Comparison of ENCODE assay signal across 14 mouse cellular contexts in genomic region chr19:36535878-36536277, GRCm38 (mm10). TPM values are rescaled to one million over a fixed set of nuclear protein-coding genes. Genes with fewer than 3 reads are reported as not detected.
DNase-seq lines count a peak whose midpoint lies in the region; ATAC-seq lines count a peak whose summit lies in the region.
"Had no signal": no experiment of that assay in that cellular context is flagged by ENCODE, and none has a peak within 500 bp of the region (broad histone marks: within the 10 kb centered on the region; RNA-seq: fewer than 3 reads in every experiment).

No protein-coding gene starts in this region.

- no peak overlapping the region for H3K9ac ChIP-seq in neural tube, embryonic 11.5 days (ENCODE audit: low read length)
- H3K9ac ChIP-seq in hindbrain, embryonic 14.5 days, result no peak overlapping the region
- no peak overlapping the region for H3K9ac ChIP-seq in midbrain, embryonic 15.5 days
- no peak overlapping the region for H3K9ac ChIP-seq in heart, embryonic 12.5 days
- H3K9ac ChIP-seq: kidney, embryonic 15.5 days; lung, embryonic 14.5 days had no signal

- H3K36me3 ChIP-seq in neural tube, embryonic 11.5 days (ENCODE audit: control insufficient read depth, insufficient read depth, low read length), result no peaks in the 10 kb centered on the region
- H3K36me3 ChIP-seq in hindbrain, embryonic 14.5 days (replicated peaks; ENCODE audit: control insufficient read depth, insufficient read depth), result no peaks in the 10 kb centered on the region
- no peaks in the 10 kb centered on the region for H3K36me3 ChIP-seq in midbrain, embryonic 15.5 days (replicated peaks)
- H3K36me3 ChIP-seq in heart, embryonic 12.5 days, result no peaks in the 10 kb centered on the region
- H3K36me3 ChIP-seq: kidney, embryonic 15.5 days had no signal

- H3K4me3 ChIP-seq in neural tube, embryonic 11.5 days (ENCODE audit: low read depth, low read length), result no peak overlapping the region
- H3K4me3 ChIP-seq in hindbrain, embryonic 14.5 days (replicated peaks; ENCODE audit: low read length), result no peak overlapping the region
- no peak overlapping the region for H3K4me3 ChIP-seq in midbrain, embryonic 15.5 days
- no peak overlapping the region for H3K4me3 ChIP-seq in heart, embryonic 12.5 days
- H3K4me3 ChIP-seq: kidney, embryonic 15.5 days; myocyte had no signal

- WGBS in neural tube, embryonic 11.5 days, result 20% methylated on average over 6 of the region's 6 CpGs
- WGBS in hindbrain, embryonic 14.5 days, result 10% methylated on average over 6 of the region's 6 CpGs
- 9% methylated on average over 6 of the region's 6 CpGs for WGBS in midbrain, embryonic 15.5 days
- WGBS in heart, embryonic 12.5 days, result 62% methylated on average over 6 of the region's 6 CpGs

- no peak overlapping the region for H3K4me2 ChIP-seq in neural tube, embryonic 11.5 days (ENCODE audit: low read depth)
- H3K4me2 ChIP-seq in hindbrain, embryonic 14.5 days (replicated peaks), result 0 out of 2 replicates have a peak overlapping the region, but pooled peaks have one; percentile 18
- no peak overlapping the region for H3K4me2 ChIP-seq in midbrain, embryonic 15.5 days
- no peak overlapping the region for H3K4me2 ChIP-seq in heart, embryonic 12.5 days
- H3K4me2 ChIP-seq: lung, embryonic 14.5 days had no signal

- H3K9me3 ChIP-seq in neural tube, embryonic 11.5 days (ENCODE audit: control insufficient read depth, low read length), result no peaks in the 10 kb centered on the region
- H3K9me3 ChIP-seq in hindbrain, embryonic 14.5 days (ENCODE audit: control insufficient read depth, low read length), result no peaks in the 10 kb centered on the region
- no peaks in the 10 kb centered on the region for H3K9me3 ChIP-seq in midbrain, embryonic 15.5 days
- no peaks in the 10 kb centered on the region for H3K9me3 ChIP-seq in heart, embryonic 12.5 days (replicated peaks)
- H3K9me3 ChIP-seq: kidney, embryonic 15.5 days had no signal

- no peak for ATAC-seq in neural tube, embryonic 11.5 days (ENCODE audit: insufficient read depth, low FRiP score, low TSS enrichment)
- no peak; the same call in 1 of the 2 replicates for ATAC-seq in hindbrain, embryonic 14.5 days (ENCODE audit: low FRiP score)
- 0 out of 2 replicates have a peak, but pooled peaks have one; percentile 4 for ATAC-seq in midbrain, embryonic 15.5 days (replicated peaks)
- no peak for ATAC-seq in heart, embryonic 12.5 days (ENCODE audit: insufficient number of reproducible peaks, low FRiP score)

- H3K4me1 ChIP-seq in neural tube, embryonic 11.5 days (ENCODE audit: control insufficient read depth, insufficient read depth, low read length), result peaks cover 12% of the 10 kb centered on the region
- peaks cover 16% of the 10 kb centered on the region for H3K4me1 ChIP-seq in hindbrain, embryonic 14.5 days (replicated peaks; ENCODE audit: control insufficient read depth, insufficient read depth, low read length)
- H3K4me1 ChIP-seq in midbrain, embryonic 15.5 days, result peaks cover 18% of the 10 kb centered on the region
- H3K4me1 ChIP-seq in heart, embryonic 12.5 days (replicated peaks), result peaks cover 10% of the 10 kb centered on the region

- H3K27ac ChIP-seq in neural tube, embryonic 11.5 days (ENCODE audit: low read depth, low read length), result no peak overlapping the region
- H3K27ac ChIP-seq in hindbrain, embryonic 14.5 days, result peak overlapping the region; percentile 80
- peak overlapping the region; percentile 35; the same call in 1 of the 2 replicates for H3K27ac ChIP-seq in midbrain, embryonic 15.5 days
- H3K27ac ChIP-seq in heart, embryonic 12.5 days (ENCODE audit: poor library complexity, severe bottlenecking), result no peak overlapping the region
- H3K27ac ChIP-seq: macrophage had no signal

- peak; percentile 28 for DNase-seq in neural tube, embryonic 11.5 days (ENCODE audit: low spot score)
- DNase-seq in neural tube, embryonic 10.5 days (ENCODE audit: extremely low spot score, low spot score), result no peak
- no peak for DNase-seq in hindbrain, embryonic 14.5 days (ENCODE audit: low spot score)
- DNase-seq in adrenal gland, adult (ENCODE audit: inconsistent age in 2 of 2, low spot score in 1 of 2), result no peak
- DNase-seq in left cerebral cortex, adult 9 months (ENCODE audit: low spot score in 2 of 2), result no peak
- DNase-seq: cerebellum, adult 11-12 months; liver; lung, embryonic 14.5 days; thymus, adult 18-20 months had no signal

- H3K27me3 ChIP-seq in neural tube, embryonic 11.5 days (ENCODE audit: control insufficient read depth, insufficient read depth, low read length), result no peaks in the 10 kb centered on the region
- H3K27me3 ChIP-seq in hindbrain, embryonic 14.5 days (ENCODE audit: control insufficient read depth, insufficient read depth, low read length), result no peaks in the 10 kb centered on the region
- 0 out of 2 replicates have a peak, but pooled peaks cover 4% of the 10 kb centered on the region for H3K27me3 ChIP-seq in midbrain, embryonic 15.5 days (replicated peaks)
- peaks cover 7% of the 10 kb centered on the region; the same call in 1 of the 2 replicates for H3K27me3 ChIP-seq in heart, embryonic 12.5 days (replicated peaks)

RNA-seq across cellular contexts. Expression of gene Hectd2, which starts 18.6 kb away (rescaled TPM):
- 5.7 and 7.0 TPM in 2 replicates for polyA plus RNA-seq in neural tube, embryonic 11.5 days (2014; fragmentation: Nextera tagmentation; extraction: Ambion mirVana)
- polyA plus RNA-seq in hindbrain, embryonic 14.5 days (2014; fragmentation: Nextera tagmentation; extraction: Ambion mirVana), result 17.7 TPM in 2 replicates
- 11.2 and 12.4 TPM in 2 replicates for polyA plus RNA-seq in midbrain, embryonic 15.5 days (2015; fragmentation: Nextera tagmentation; extraction: Ambion mirVana)
- polyA plus RNA-seq in heart, embryonic 12.5 days (2016; fragmentation: Nextera tagmentation; extraction: Ambion mirVana), result 9.6 and 10.7 TPM in 2 replicates

Comparison
In these comparisons a context has a peak if more than half of its experiments do, and no peak if none do; other contexts are left out.
1. H3K27ac ChIP-seq: peak in hindbrain, embryonic 14.5 days (single experiment) and midbrain, embryonic 15.5 days (single experiment); none in neural tube, embryonic 11.5 days (single experiment) and heart, embryonic 12.5 days (single experiment).